Mouse (Mus musculus) yolk sac, embryonic 10.5 days (tissue): Measurements from ENCODE around the gene Rpl36.
"Not testable (repeated sequence)": the region's sequence is repeated elsewhere in the genome, so short reads cannot be mapped to it uniquely, and the experiment has no call there.

Experiments
- DNase-seq: peaks from one replicate; pipeline ENCODE4 v3.0.0-alpha.2; 2017; ENCODE audit warnings: low spot score

Gene Rpl36

DNA sequence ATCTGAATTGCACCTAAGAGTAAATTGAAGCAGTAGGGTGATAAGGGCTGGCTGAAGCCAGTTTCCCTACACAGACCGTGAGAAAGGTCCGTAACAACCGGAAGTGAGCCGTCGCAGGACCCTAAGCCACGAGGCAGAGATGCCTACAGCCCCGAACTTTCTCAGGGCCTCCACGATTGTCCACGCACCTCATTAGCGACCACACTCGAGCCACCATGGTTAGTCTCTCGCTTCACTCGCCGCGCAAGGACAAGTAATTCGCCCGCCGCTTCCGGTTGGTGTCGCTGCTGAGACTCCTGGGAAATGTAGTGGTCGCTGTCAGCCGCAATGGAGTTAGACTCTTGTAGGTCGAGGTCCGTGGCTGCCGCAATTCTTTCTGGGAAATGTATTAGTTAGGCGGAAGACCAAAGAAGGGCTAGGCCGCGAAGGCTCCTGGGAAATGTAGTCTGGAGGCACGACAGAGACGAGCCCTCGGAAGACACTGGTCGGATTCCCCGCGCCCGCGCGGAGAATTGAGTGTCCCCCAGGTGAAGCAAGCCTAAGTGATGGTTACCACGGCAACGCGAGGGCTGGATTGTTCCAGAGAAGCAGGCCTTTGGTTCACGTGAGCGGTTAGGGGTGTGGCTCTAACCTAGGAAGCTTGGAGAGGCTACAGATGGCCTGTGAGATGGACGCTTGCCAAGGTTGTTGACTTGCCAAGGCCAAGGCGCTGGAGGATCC, 3.6 kb upstream of the Rpl36 start, which contains the start of gene 2410015M20Rik:
Gene 2410015M20Rik, minus strand, starts transcription at position 320 of the 720 bp plus-strand sequence.
- peak; percentile 96 for DNase-seq

DNA sequence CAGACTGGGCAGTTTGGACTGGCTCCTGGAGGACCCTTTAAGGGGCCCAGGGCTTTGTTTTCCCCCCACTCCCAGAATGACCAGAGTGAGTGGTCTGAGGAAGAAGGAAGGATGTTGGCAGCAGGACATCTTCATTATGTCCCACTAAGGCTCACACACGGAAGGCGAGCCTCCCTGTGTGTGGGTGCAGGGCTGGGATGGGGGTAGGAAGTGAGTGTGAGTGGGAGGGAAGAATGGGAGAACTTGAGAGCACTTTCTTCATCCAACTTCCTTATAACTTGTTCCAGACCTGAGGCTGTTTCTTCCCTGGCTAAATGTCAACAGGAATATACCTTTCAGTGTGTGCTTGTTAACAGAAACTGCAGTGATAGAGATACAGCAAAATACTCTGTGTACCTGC, 1.9 kb upstream of the Rpl36 start:
- no peak for DNase-seq

GRCm38 (mm10) chr17:56611861-56612564, 1.2 kb upstream of the Rpl36 start:
- peak; percentile 73 for DNase-seq

DNA sequence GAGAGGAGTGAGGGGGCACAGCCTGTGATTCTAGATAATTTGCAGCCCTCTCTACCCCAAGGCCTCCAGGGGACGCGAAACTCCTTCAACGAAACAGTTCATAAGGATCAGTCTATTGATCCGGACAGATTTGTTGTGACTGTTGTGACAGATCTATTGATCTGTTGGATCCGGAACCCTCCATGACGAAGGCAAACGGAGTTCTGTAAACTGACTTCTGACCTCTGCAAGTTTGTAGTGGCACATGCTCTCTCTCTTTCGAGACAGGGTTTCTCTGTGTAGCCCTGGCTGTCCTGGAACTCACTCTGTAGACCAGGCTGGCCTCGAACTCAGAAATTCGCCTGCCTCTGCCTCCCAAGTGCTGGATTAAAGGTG, 664 bp upstream of the Rpl36 start:
- DNase-seq: not testable (repeated sequence)

GRCm38 (mm10) chr17:56613893-56614292, 677 bp downstream of the Rpl36 start:
- DNase-seq: peak; percentile 30

- no peak for DNase-seq
Observed at GRCm38 (mm10) chr17:56614391-56615135, 1.3 kb downstream of the Rpl36 start.

DNA sequence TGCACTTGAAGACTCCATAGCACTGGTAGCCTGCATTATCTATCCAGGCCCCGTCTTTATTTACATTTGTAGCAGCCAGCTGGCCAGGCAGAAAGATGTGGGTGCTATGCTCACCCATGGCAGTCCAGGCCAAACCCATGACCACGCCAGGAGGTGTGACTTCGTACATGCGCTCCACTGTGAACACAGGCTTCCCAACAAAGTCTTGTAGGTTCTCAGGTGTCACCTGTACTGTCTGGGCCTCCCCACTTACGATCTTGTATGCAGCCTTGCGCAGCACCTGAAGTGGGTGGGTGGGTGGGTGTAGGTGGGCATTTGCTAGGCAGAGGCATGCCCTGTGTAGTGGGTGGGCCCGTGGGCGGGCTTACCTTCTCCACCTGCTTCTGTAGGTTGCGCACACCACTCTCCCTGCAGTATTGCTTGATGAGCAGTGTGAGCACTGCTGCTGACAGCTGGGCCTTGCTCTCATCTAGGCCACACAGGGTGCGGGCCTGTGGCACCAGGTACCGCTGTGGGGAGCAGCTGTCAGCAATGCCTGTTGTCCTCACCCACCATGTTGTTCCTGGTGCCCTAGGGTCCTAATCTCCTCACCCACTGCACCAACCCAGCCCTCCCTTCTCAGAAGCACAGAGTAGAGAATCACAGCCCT, 2.0 kb downstream of the Rpl36 start:
- DNase-seq: no peak

DNA sequence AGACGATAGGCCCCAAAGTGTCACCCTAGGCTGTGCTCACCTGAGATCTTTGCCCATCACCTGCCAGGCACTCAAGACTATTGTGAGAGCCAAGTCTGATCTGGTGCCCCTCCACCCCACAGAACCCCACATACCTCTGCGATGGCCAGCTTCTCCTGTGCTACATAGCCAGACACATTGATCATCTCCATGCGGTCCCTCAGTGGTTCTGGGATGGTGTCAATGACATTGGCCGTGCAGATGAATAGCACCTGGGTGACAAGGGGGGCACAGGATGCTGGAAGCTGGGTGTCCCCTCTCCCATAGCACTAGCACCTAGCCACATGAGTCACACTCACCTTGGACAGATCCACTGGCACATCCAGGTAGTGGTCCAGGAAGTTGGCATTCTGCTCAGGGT, 2.6 kb downstream of the Rpl36 start:
- no peak for DNase-seq

DNA sequence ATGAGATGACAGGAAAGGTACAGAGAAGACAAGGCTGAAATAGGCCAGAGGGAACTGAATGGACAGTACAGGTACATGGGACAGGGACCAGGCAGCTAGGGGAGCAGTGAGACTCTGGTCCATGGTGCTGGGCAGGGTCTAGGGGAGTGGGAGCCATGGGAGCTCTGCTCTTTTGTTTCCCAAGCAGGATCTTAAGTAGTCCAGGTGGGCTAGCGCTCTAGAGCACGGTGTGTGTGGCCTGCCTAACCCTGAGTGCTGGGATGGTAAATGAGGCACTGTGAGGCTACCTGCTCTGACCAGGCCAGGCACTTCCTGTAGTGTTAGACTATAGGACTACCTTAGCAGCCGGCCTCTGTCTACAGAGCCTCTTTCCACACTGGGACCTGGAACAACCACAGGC, 3.5 kb downstream of the Rpl36 start:
- no peak for DNase-seq

DNA sequence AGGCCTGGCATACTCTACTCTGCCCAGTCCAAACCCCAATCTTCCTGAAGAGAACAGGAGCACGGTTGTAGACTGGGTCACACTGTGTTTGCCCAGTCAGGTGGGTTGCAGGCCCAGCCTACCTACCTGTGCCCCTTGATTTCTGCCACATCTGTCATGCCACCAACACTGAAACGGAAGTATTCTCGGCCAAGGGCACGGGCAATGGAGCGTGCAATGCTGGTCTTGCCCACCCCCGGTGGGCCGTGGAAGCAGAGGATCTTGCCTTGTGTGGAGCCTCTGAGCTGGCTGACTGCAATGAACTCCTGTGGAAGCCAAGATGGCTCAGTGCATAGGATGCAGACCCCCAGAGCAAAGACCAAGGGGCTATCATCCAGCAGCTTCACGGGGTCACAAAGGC, 4.4 kb downstream of the Rpl36 start:
- DNase-seq: no peak

DNA sequence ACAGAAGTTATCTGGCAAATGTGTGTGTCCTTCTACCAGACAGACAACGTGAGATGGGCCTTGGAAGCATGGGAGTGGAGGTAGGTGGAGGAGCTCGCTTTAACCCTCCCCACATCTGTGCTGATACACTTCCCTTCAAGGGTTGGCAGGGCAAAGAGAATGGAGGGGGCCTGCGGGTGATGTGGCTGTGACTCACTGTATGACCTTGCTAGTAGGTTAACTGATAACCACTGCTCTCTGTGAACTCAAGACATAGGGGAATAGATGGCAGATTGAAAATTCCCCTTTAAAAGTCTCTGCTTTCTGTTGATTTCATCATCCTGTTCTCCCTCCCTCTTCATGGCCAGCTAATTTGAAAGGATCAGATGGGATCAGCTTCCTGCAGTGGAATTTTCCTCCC, 12.3 kb downstream of the Rpl36 start:
- no peak for DNase-seq

GRCm38 (mm10) chr17:56626260-56626659, 13.0 kb downstream of the Rpl36 start:
- no peak for DNase-seq

DNA sequence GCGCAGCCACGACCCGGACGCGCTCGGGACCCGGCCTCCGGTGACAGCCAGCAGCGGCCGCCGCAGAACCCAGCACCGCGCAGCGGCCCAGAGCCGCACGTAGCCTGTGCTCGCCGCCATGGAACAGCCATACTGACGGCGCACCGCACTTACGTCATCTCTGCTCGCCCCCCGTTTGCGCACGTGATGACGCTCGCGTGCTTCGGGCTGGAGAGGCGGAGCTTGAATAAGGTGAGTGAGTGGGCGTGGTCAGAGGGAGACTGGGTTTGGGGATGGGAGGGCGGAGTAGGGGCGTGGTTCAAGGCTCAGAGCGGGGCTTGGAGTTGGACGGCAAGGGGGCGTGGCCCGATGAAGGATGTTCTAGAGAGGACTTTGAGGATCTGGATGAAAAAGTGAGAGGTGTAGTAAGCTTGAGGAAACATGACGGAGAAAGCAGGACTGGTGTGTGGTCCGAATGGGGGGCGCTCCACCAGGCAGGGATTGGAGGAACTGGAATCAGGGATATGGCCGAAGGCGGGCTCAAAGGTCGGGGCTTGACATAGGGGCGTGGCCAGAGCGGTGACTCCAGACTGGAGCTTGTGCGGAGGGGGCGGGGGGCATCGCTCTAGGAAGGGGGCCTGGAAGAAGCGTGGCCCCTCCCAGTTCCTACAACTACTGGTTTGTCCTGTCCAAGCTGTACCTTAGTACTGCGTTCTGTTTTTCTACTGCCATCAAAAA, 13.7 kb downstream of the Rpl36 start, which contains the start of gene Lonp1:
Gene Lonp1, minus strand, starts transcription at position 134 of the 717 bp plus-strand sequence.
- DNase-seq: peak; percentile 100

DNA sequence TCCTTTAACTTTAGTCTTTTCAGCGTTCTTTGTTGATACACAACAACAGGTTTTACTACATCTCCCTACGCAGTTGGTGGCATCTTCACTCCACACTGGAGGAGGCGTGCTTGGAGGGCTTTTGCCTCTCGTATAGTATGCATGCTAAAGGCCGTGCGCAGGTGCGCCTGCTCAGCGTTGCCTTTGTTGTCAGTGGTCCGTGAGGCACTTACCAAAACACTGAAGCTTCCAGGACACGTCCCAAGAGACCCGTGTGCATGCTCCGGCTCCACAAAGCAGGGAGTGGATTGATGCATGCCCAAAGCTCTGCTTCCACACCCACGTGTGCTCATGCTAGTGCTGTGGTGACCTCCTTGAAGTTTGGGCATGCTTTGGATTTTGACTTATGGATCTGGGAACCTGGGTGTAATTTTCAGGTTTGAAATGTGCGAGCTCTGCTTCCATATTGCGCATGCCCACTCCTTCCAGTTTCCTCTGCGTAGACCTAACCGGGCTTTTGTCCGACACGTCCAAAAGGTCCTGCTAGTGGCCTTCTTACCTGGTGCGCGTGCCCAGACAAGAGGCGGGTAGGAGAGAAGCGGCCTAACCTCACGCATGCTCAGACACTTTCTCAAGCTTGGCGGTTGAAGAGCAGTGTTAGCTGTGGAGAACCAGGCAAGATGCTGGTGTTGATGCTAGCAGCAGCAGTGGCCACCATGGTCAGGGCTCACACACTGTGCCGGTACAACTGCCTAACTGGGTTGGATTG, 14.5 kb downstream of the Rpl36 start, which contains the start of gene Catsperd:
Gene Catsperd, plus strand, starts transcription at position 614 of the 748 bp plus-strand sequence.
- DNase-seq: peak; percentile 56

- DNase-seq: not testable (repeated sequence)
Observed at GRCm38 (mm10) chr17:56629800-56630781, 16.9 kb downstream of the Rpl36 start.

- no peak for DNase-seq
Observed at GRCm38 (mm10) chr17:56631807-56632206, 18.6 kb downstream of the Rpl36 start.

GRCm38 (mm10) chr17:56634023-56634422, 20.8 kb downstream of the Rpl36 start:
- DNase-seq: no peak

DNA sequence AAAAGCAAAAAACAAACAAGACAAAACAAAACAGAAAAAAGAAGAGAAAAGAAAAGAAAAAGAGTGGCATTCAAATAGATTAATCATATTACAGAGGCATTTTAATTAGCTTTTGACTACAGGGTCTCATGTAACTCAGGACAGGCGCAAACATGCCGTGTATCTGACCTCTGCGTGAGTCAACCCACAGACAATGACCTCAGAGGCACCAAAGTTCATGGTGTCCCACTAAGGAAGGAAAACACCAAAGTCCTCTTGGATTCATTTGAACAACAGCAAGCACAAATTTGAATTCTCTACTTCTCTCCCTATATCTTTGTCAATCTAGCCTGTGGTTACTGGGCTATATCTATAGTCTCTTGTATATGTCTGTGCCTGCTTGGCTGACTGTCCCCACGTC, 30.0 kb downstream of the Rpl36 start:
- no peak for DNase-seq

DNA sequence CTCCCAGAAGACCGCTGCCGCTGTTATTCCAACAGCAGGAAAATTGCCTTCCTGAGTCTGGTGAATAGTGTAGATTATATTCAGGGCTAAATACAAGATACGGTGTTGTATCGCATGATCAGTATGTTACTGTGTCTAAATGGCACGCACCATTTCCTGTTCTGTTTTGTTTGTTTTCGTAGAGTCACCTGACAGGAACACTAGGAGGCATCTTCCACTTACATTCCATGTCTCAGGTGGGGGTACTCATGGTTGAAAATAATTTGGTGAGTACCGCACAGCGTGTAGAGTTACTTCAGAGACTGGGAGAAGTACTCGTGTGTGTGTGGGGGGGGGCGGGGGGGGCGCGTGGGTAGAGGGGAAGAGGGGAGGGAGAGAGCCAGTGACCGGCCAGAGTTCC, 34.3 kb downstream of the Rpl36 start:
- no peak for DNase-seq

DNA sequence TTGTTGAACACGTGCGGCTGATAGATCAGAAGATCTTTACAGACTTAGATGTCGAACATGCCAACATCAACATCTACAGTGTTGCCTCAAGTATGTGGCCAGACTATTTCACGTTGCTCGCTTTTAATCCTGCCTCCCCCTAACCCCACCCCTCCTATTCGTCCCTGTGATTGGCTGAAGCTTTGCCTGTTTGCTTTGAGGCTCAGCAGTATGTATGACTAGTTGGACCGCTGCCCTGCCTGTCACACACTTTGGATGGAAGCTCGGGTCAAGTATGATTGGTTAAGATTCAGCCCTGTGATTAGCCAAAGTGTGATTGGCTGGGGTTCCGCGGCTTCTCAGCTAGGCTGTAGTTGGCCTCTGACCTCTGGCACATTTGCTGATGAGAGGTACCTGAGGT, 38.6 kb downstream of the Rpl36 start:
- DNase-seq: peak; percentile 70
